Mouse (Mus musculus): Measurements from ENCODE around the gene Olfr996. TPM values are rescaled to one million over a fixed set of nuclear protein-coding genes. Genes with fewer than 3 reads are reported as not detected.

Olfr996 gene
- not detected for polyA plus RNA-seq (2017; shearing (Covaris generic))

GRCm38 (mm10) chr2:85578915-85579314 is at the start of gene Olfr996:
Gene Olfr996 (plus strand): TSS chr2:85579215.

GRCm38 (mm10) chr2:85588648-85589047 is 9.6 kb downstream of the Olfr996 start, which contains the start of gene Olfr998:
Gene Olfr998 (plus strand): TSS chr2:85588948.

GRCm38 (mm10) chr2:85611803-85612202 is 32.8 kb downstream of the Olfr996 start, which contains the start of gene Olfr1000:
Gene Olfr1000 (minus strand): TSS chr2:85611903.

Other genes starting within 250 kb of the Olfr996 start
- under 1 TPM in 1 of 2 experiments, not detected in 1; 0.47 TPM for gene Olfr987, start 239.9 kb upstream of the Olfr996 start, polyA plus RNA-seq (2017; shearing (Covaris generic))
- not detected for gene Olfr988, start 216.0 kb upstream of the Olfr996 start, polyA plus RNA-seq (2017; shearing (Covaris generic))
- not detected for gene Olfr992, start 169.7 kb upstream of the Olfr996 start, polyA plus RNA-seq (2017; shearing (Covaris generic))
- not detected for gene Olfr993, start 164.3 kb upstream of the Olfr996 start, polyA plus RNA-seq (2017; shearing (Covaris generic))
- under 1 TPM in 1 of 2 experiments, not detected in 1; 0.39 TPM for gene Olfr994, start 142.8 kb upstream of the Olfr996 start, polyA plus RNA-seq (2017; shearing (Covaris generic))
- under 1 TPM in 1 of 2 experiments, not detected in 1; 0.34 TPM for gene Olfr995, start 135.6 kb upstream of the Olfr996 start, polyA plus RNA-seq (2017; shearing (Covaris generic))
- gene 4833423E24Rik, start 60.2 kb upstream of the Olfr996 start, polyA plus RNA-seq (2017; shearing (Covaris generic)) = not detected
- not detected for gene Olfr998, start 9.7 kb downstream of the Olfr996 start, polyA plus RNA-seq (2017; shearing (Covaris generic))
- gene Olfr1000, start 32.7 kb downstream of the Olfr996 start, polyA plus RNA-seq (2017; shearing (Covaris generic)) = not detected
- gene Olfr1002, start 71.5 kb downstream of the Olfr996 start, polyA plus RNA-seq (2017; shearing (Covaris generic)) = not detected
- not detected for gene Olfr154, start 85.2 kb downstream of the Olfr996 start, polyA plus RNA-seq (2017; shearing (Covaris generic))
- gene Olfr1006, start 99.6 kb downstream of the Olfr996 start, polyA plus RNA-seq (2017; shearing (Covaris generic)) = under 1 TPM in 1 of 2 experiments, not detected in 1; 0.22 TPM
- not detected for gene Olfr1008, start 110.2 kb downstream of the Olfr996 start, polyA plus RNA-seq (2017; shearing (Covaris generic))
- gene Olfr1009, start 136.2 kb downstream of the Olfr996 start, polyA plus RNA-seq (2017; shearing (Covaris generic)) = not detected
- gene Olfr1012, start 183.6 kb downstream of the Olfr996 start, polyA plus RNA-seq (2017; shearing (Covaris generic)) = not detected
- not detected for gene Olfr1013, start 187.9 kb downstream of the Olfr996 start, polyA plus RNA-seq (2017; shearing (Covaris generic))
- gene Olfr1014, start 193.5 kb downstream of the Olfr996 start, polyA plus RNA-seq (2017; shearing (Covaris generic)) = not detected
- under 1 TPM in 1 of 2 experiments, not detected in 1; 0.07 TPM for gene Olfr1015, start 202.8 kb downstream of the Olfr996 start, polyA plus RNA-seq (2017; shearing (Covaris generic))
- not detected for gene Olfr1016, start 223.3 kb downstream of the Olfr996 start, polyA plus RNA-seq (2017; shearing (Covaris generic))
- gene Olfr1018, start 239.3 kb downstream of the Olfr996 start, polyA plus RNA-seq (2017; shearing (Covaris generic)) = under 1 TPM in 1 of 2 experiments, not detected in 1; 0.50 TPM

Data from activated CD4-positive, CD25-positive, alpha-beta regulatory T cell (primary cell).